Mouse (Mus musculus) layer of hippocampus, adult 9-10 months (tissue): ENCODE results near the gene Kri1.
"Not testable (repeated sequence)": the region's sequence is repeated elsewhere in the genome, so short reads cannot be mapped to it uniquely, and the experiment has no call there.

Experiments used
- DNase-seq: peaks from one replicate; pipeline ENCODE4 v3.0.0; 2022; ENCODE audit warnings: low spot score

The Kri1 gene

GRCm38 (mm10) chr9:21273520-21274228 is 14.1 kb downstream of the Kri1 start:
- no peak for DNase-seq

- no peak for DNase-seq
Measured at GRCm38 (mm10) chr9:21273094-21273493, 14.7 kb downstream of the Kri1 start.

- no peak for DNase-seq
Measured at GRCm38 (mm10) chr9:21272391-21272790, 15.4 kb downstream of the Kri1 start.

GRCm38 (mm10) chr9:21269590-21269989 is 18.2 kb downstream of the Kri1 start:
- DNase-seq: not testable (repeated sequence)

- no peak for DNase-seq
Measured at GRCm38 (mm10) chr9:21268305-21268704, 19.5 kb downstream of the Kri1 start.

GRCm38 (mm10) chr9:21266889-21267288 is 20.9 kb downstream of the Kri1 start:
- DNase-seq: no peak

GRCm38 (mm10) chr9:21265611-21266010 is 22.2 kb downstream of the Kri1 start:
- DNase-seq: no peak

GRCm38 (mm10) chr9:21265000-21265561 is 22.7 kb downstream of the Kri1 start, which contains the start of gene Atg4d:
Atg4d (plus strand) TSS chr9:21265293.
- DNase-seq: peak; percentile 87

GRCm38 (mm10) chr9:21264272-21264999 is 23.3 kb downstream of the Kri1 start:
- no peak for DNase-seq

GRCm38 (mm10) chr9:21261831-21262230 is 25.9 kb downstream of the Kri1 start:
- no peak for DNase-seq

- DNase-seq: no peak
Measured at GRCm38 (mm10) chr9:21260491-21261040, 27.2 kb downstream of the Kri1 start.

- not testable (repeated sequence) for DNase-seq
Measured at GRCm38 (mm10) chr9:21256349-21256748, 31.4 kb downstream of the Kri1 start.

GRCm38 (mm10) chr9:21254690-21255089 is 33.1 kb downstream of the Kri1 start:
- no peak for DNase-seq

GRCm38 (mm10) chr9:21251116-21251735 is 36.5 kb downstream of the Kri1 start:
- no peak for DNase-seq

- no peak for DNase-seq
Measured at GRCm38 (mm10) chr9:21250509-21250908, 37.3 kb downstream of the Kri1 start.

- no peak for DNase-seq
Measured at GRCm38 (mm10) chr9:21249629-21250508, 37.9 kb downstream of the Kri1 start.

- DNase-seq: no peak
Measured at GRCm38 (mm10) chr9:21248326-21248725, 39.4 kb downstream of the Kri1 start, which contains the start of gene S1pr5. S1pr5 (minus strand) TSS chr9:21248443.

- no peak for DNase-seq
Measured at GRCm38 (mm10) chr9:21246342-21246741, 41.4 kb downstream of the Kri1 start.

- no peak for DNase-seq
Measured at GRCm38 (mm10) chr9:21245113-21245487, 42.7 kb downstream of the Kri1 start.

- no peak for DNase-seq
Measured at GRCm38 (mm10) chr9:21244428-21245112, 43.2 kb downstream of the Kri1 start.
